Comparison of ENCODE assay signal across 17 mouse cellular contexts in the genomic region with DNA sequence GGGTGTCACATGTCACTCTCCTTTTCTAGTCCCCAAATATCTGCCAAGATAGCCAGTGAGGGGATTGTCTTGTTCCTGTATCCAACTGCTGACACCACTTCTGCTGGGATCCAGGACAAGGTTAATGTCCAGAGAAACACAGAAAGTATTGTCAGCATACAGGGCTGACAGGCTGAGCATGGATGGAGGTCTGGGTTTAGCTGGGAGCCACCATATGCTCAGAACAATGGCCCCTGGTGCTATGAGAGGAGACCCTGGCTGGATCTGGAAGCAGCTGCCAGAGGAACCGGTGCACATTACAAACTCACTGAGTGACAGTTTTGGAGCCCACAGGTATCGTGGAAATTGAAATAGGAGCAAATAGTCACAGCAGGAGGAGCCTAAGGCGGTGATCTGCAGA. TPM values are rescaled to one million over a fixed set of nuclear protein-coding genes. Genes with fewer than 3 reads are reported as not detected.
DNase-seq lines count a peak whose midpoint lies in the region; ATAC-seq and TF ChIP-seq lines count a peak whose summit lies in the region.
"Had no signal": no experiment of that assay in that cellular context is flagged by ENCODE, and none has a peak within 500 bp of the region (broad histone marks: within the 10 kb centered on the region; RNA-seq: fewer than 3 reads in every experiment).

No protein-coding gene starts in this region.

- no peak overlapping the region for H3K27ac ChIP-seq in heart, embryonic 16.5 days (ENCODE audit: low read length)
- H3K27ac ChIP-seq in hindbrain, embryonic 14.5 days: peak overlapping the region; percentile 44
- H3K27ac ChIP-seq in neural tube, embryonic 13.5 days (replicated peaks): peak overlapping the region; percentile 68
- no peak overlapping the region for H3K27ac ChIP-seq in gastrocnemius, adult 2 months
- H3K27ac ChIP-seq: liver, embryonic 14.5 days had no signal

- no peak for ATAC-seq in heart, embryonic 16.5 days (replicated peaks; ENCODE audit: extremely low read depth, insufficient read depth, low FRiP score)
- no peak for ATAC-seq in hindbrain, embryonic 14.5 days (ENCODE audit: low FRiP score)
- no peak for ATAC-seq in neural tube, embryonic 13.5 days (ENCODE audit: low read depth)
- ATAC-seq: inflammation-experienced regulatory T-cells, adult 6 months; lung, postnatal 0 days had no signal

- H3K36me3 ChIP-seq in heart, embryonic 16.5 days (ENCODE audit: control insufficient read depth, insufficient read depth): no peaks in the 10 kb centered on the region
- H3K36me3 ChIP-seq in hindbrain, embryonic 14.5 days (replicated peaks; ENCODE audit: control insufficient read depth, insufficient read depth): no peaks in the 10 kb centered on the region
- H3K36me3 ChIP-seq in neural tube, embryonic 13.5 days: peaks cover 3% of the 10 kb centered on the region; the same call in 1 of the 2 replicates

- H3K9ac ChIP-seq in heart, embryonic 16.5 days (ENCODE audit: low read length): no peak overlapping the region
- H3K9ac ChIP-seq in hindbrain, embryonic 14.5 days: no peak overlapping the region
- H3K9ac ChIP-seq in neural tube, embryonic 13.5 days: no peak overlapping the region
- H3K9ac ChIP-seq: liver, embryonic 14.5 days had no signal

- peak; percentile 11 for DNase-seq in embryo, embryonic 11 days
- DNase-seq in embryo, embryonic 10.5 days (ENCODE audit: low spot score): no peak
- no peak for DNase-seq in heart, postnatal 4 days
- DNase-seq in hindbrain, embryonic 14.5 days (ENCODE audit: low spot score): no peak
- no peak for DNase-seq in gastrocnemius, adult 2 months
- DNase-seq in urinary bladder, postnatal 10 days (ENCODE audit: low spot score): no peak
- DNase-seq: adrenal gland, postnatal 14 days; cerebellum, adult 9-10 months; gastrocnemius, postnatal 36 days; spleen, adult 18-20 months; thymus, postnatal 36 days had no signal

- H3K4me3 ChIP-seq in heart, embryonic 16.5 days (ENCODE audit: low read length): no peak overlapping the region
- H3K4me3 ChIP-seq in hindbrain, embryonic 14.5 days (replicated peaks; ENCODE audit: low read length): no peak overlapping the region
- H3K4me3 ChIP-seq in neural tube, embryonic 13.5 days: no peak overlapping the region
- no peak overlapping the region for H3K4me3 ChIP-seq in gastrocnemius, adult 2 months
- H3K4me3 ChIP-seq: megakaryocyte, embryonic 14.5 days had no signal

- TF ChIP-seq CTCF in gastrocnemius, adult 2 months (IDR thresholded peaks at IDR 0.05): no peak

- H3K9me3 ChIP-seq in heart, embryonic 16.5 days (replicated peaks; ENCODE audit: control insufficient read depth, low read length): 0 out of 2 replicates have a peak, but pooled peaks cover 2% of the 10 kb centered on the region
- H3K9me3 ChIP-seq in hindbrain, embryonic 14.5 days (ENCODE audit: control insufficient read depth, low read length): no peaks in the 10 kb centered on the region
- no peaks in the 10 kb centered on the region for H3K9me3 ChIP-seq in neural tube, embryonic 13.5 days

- H3K4me1 ChIP-seq in heart, embryonic 16.5 days (ENCODE audit: control insufficient read depth, insufficient read depth, low read length): peaks cover 6% of the 10 kb centered on the region; the same call in 1 of the 2 replicates
- H3K4me1 ChIP-seq in hindbrain, embryonic 14.5 days (replicated peaks; ENCODE audit: control insufficient read depth, insufficient read depth, low read length): peaks cover 16% of the 10 kb centered on the region
- peaks cover 17% of the 10 kb centered on the region for H3K4me1 ChIP-seq in neural tube, embryonic 13.5 days (replicated peaks)
- H3K4me1 ChIP-seq: megakaryocyte, embryonic 14.5 days had no signal

- peak overlapping the region; percentile 32 for H3K4me2 ChIP-seq in heart, embryonic 16.5 days (ENCODE audit: low read depth, low read length)
- 0 out of 2 replicates have a peak overlapping the region, but pooled peaks have one; percentile 8 for H3K4me2 ChIP-seq in hindbrain, embryonic 14.5 days (replicated peaks)
- 0 out of 2 replicates have a peak overlapping the region, but pooled peaks have one; percentile 10 for H3K4me2 ChIP-seq in neural tube, embryonic 13.5 days

- intact Hi-C loops in gastrocnemius, adult 2 months (cut with DNase I): no loop called here

- WGBS in heart, embryonic 16.5 days: 27% methylated on average over 3 of the region's 3 CpGs
- whole genome bisulfite sequencing in hindbrain, embryonic 14.5 days: 45% methylated on average over 3 of the region's 3 CpGs
- WGBS in neural tube, embryonic 13.5 days: 35% methylated on average over 3 of the region's 3 CpGs

- H3K27me3 ChIP-seq in heart, embryonic 16.5 days (ENCODE audit: control insufficient read depth, insufficient read depth, low read length): no peaks in the 10 kb centered on the region
- no peaks in the 10 kb centered on the region for H3K27me3 ChIP-seq in hindbrain, embryonic 14.5 days (ENCODE audit: control insufficient read depth, insufficient read depth, low read length)
- no peaks in the 10 kb centered on the region for H3K27me3 ChIP-seq in neural tube, embryonic 13.5 days
- H3K27me3 ChIP-seq: megakaryocyte, embryonic 14.5 days had no signal

RNA-seq across cellular contexts. Expression of gene Srrm4, which starts 52.3 kb away (rescaled TPM):
- 0.84 and 1.3 TPM in 2 replicates for polyA plus RNA-seq in heart, embryonic 16.5 days (2015; fragmentation: Nextera tagmentation; extraction: Ambion mirVana)
- total RNA-seq in heart, postnatal 4 days (2021): 1 to 10 TPM; 1.8 to 3.5 TPM
- 18.0 and 19.2 TPM in 2 replicates for polyA plus RNA-seq in hindbrain, embryonic 14.5 days (2014; fragmentation: Nextera tagmentation; extraction: Ambion mirVana)
- polyA plus RNA-seq in neural tube, embryonic 13.5 days (2015; fragmentation: Nextera tagmentation; extraction: Ambion mirVana): 19.2 and 19.9 TPM in 2 replicates
- total RNA-seq in gastrocnemius, adult 2 months (2021): under 1 TPM; 0.15 to 0.47 TPM
- polyA plus RNA-seq: inflammation-experienced regulatory T-cells, adult 6 months had no signal

Comparison
In these comparisons a context has a peak if more than half of its experiments do, and no peak if none do; other contexts are left out.
1. H3K27ac ChIP-seq: peak in hindbrain, embryonic 14.5 days (single experiment) and neural tube, embryonic 13.5 days (single experiment); none in heart, embryonic 16.5 days (single experiment) and gastrocnemius, adult 2 months (single experiment).
2. Peak in every context shown above with its lines, with median percentiles within 50 percentile points of each other: H3K4me2 ChIP-seq.